Mouse (Mus musculus) brown adipose tissue, adult 24 weeks (tissue): ENCODE results near the gene Rmnd1. TPM values are rescaled to one million over a fixed set of nuclear protein-coding genes. Genes with fewer than 3 reads are reported as not detected.

ENCODE experiments used
- H3K27ac ChIP-seq: fragments of 200-500 bp; replicated peaks from 2 replicates; pipeline ENCODE4 v1.5.1; 2012; ENCODE audit warnings: low read depth, mild to moderate bottlenecking, low read length
- H3K4me1 ChIP-seq: fragments of 200-500 bp; 2 replicates; pipeline ENCODE4 v1.6.1; 2012; ENCODE audit warnings: low read length, mixed read lengths; ENCODE audit not compliant: control insufficient read depth, insufficient read depth, insufficient read length
- H3K4me3 ChIP-seq: fragments of 200-500 bp; 2 replicates; pipeline ENCODE4 v1.5.1; 2012; ENCODE audit warnings: low read depth, mild to moderate bottlenecking, low read length, moderate library complexity; ENCODE audit not compliant: insufficient read depth
- polyA plus RNA-seq: library from polyadenylated mRNA; stranded (reverse); fragments of >200 nt; gene quantifications from 2 replicates; pipeline ENCODE4 v1.2.4, GENCODE M21; 2012; ENCODE audit not compliant: missing spikeins, insufficient read depth, insufficient read length

Gene Rmnd1
- polyA plus RNA-seq, 1 experiment: 116 TPM

- Histone ChIP-seq H3K27ac (peak overlapping the region; percentile 27), H3K4me1 (no peaks in the 10 kb centered on the region), H3K4me3 (no peak overlapping the region)
Measured at GRCm38 (mm10) chr10:4430399-4430798, 1.8 kb downstream of the Rmnd1 start.

GRCm38 (mm10) chr10:4425245-4425644 is 6.9 kb downstream of the Rmnd1 start:
- no peaks in the 10 kb centered on the region for H3K4me1 ChIP-seq
- H3K4me3 ChIP-seq: no peak overlapping the region
- no peak overlapping the region for H3K27ac ChIP-seq

- H3K4me3 ChIP-seq: no peak overlapping the region
- peak overlapping the region; percentile 73 for H3K27ac ChIP-seq
- H3K4me1 ChIP-seq: no peaks in the 10 kb centered on the region; the same call in none of the 2 replicates
Measured at GRCm38 (mm10) chr10:4407191-4407590, 25.0 kb downstream of the Rmnd1 start.

GRCm38 (mm10) chr10:4405511-4405910 is 26.7 kb downstream of the Rmnd1 start:
- H3K4me3 ChIP-seq: no peak overlapping the region
- no peak overlapping the region for H3K27ac ChIP-seq
- no peaks in the 10 kb centered on the region; the same call in none of the 2 replicates for H3K4me1 ChIP-seq

GRCm38 (mm10) chr10:4404895-4405491 is 27.2 kb downstream of the Rmnd1 start:
- Histone ChIP-seq H3K27ac (no peak overlapping the region), H3K4me1 (no peaks in the 10 kb centered on the region; the same call in none of the 2 replicates), H3K4me3 (no peak overlapping the region)

- no peak overlapping the region for H3K27ac ChIP-seq
- H3K4me1 ChIP-seq: no peaks in the 10 kb centered on the region
Measured at GRCm38 (mm10) chr10:4398058-4398457, 34.1 kb downstream of the Rmnd1 start.

GRCm38 (mm10) chr10:4395321-4395720 is 36.9 kb downstream of the Rmnd1 start:
- Histone ChIP-seq H3K4me1 (peaks cover 15% of the 10 kb centered on the region), H3K4me3 (no peak overlapping the region), H3K27ac (no peak overlapping the region)

More at GRCm38 (mm10) chr10:4398058-4398457, 34.1 kb downstream of the Rmnd1 start:
- no peak overlapping the region for H3K4me3 ChIP-seq

GRCm38 (mm10) chr10:4391851-4392250 is 40.3 kb downstream of the Rmnd1 start:
- Histone ChIP-seq H3K27ac (no peak overlapping the region), H3K4me3 (no peak overlapping the region)

GRCm38 (mm10) chr10:4391076-4391475 is 41.1 kb downstream of the Rmnd1 start:
- H3K4me1 ChIP-seq: peaks cover 27% of the 10 kb centered on the region

More at GRCm38 (mm10) chr10:4391851-4392250, 40.3 kb downstream of the Rmnd1 start:
- peaks cover 27% of the 10 kb centered on the region for H3K4me1 ChIP-seq

GRCm38 (mm10) chr10:4390550-4390949 is 41.6 kb downstream of the Rmnd1 start:
- Histone ChIP-seq H3K4me3 (no peak overlapping the region), H3K4me1 (peaks cover 27% of the 10 kb centered on the region), H3K27ac (no peak overlapping the region)

More at GRCm38 (mm10) chr10:4391076-4391475, 41.1 kb downstream of the Rmnd1 start:
- H3K27ac ChIP-seq: no peak overlapping the region
- no peak overlapping the region for H3K4me3 ChIP-seq

GRCm38 (mm10) chr10:4389461-4390112 is 42.6 kb downstream of the Rmnd1 start:
- Histone ChIP-seq H3K4me1 (peaks cover 27% of the 10 kb centered on the region), H3K4me3 (peak overlapping the region; percentile 95), H3K27ac (no peak overlapping the region)

GRCm38 (mm10) chr10:4389036-4389435 is 43.2 kb downstream of the Rmnd1 start:
- H3K4me1 ChIP-seq: peaks cover 27% of the 10 kb centered on the region
- peak overlapping the region; percentile 95 for H3K4me3 ChIP-seq
- no peak overlapping the region for H3K27ac ChIP-seq

GRCm38 (mm10) chr10:4388384-4388745 is 43.8 kb downstream of the Rmnd1 start:
- Histone ChIP-seq H3K4me3 (peak overlapping the region; percentile 95), H3K27ac (no peak overlapping the region), H3K4me1 (peaks cover 27% of the 10 kb centered on the region)

- H3K4me1 ChIP-seq: peaks cover 25% of the 10 kb centered on the region
- peak within 1 kb of the TSS; percentile 95 for H3K4me3 ChIP-seq
Measured at GRCm38 (mm10) chr10:4387701-4388383, 44.3 kb downstream of the Rmnd1 start, which contains the start of gene Zbtb2. TSS of gene Zbtb2 (minus strand) at chr10:4388108.

More at GRCm38 (mm10) chr10:4387701-4388383, 44.3 kb downstream of the Rmnd1 start, which contains the start of gene Zbtb2:
- peak within 1 kb of the TSS; percentile 95 for H3K27ac ChIP-seq
